Mouse (Mus musculus): ENCODE results near the gene Shisa9.

Gene Shisa9

DNA sequence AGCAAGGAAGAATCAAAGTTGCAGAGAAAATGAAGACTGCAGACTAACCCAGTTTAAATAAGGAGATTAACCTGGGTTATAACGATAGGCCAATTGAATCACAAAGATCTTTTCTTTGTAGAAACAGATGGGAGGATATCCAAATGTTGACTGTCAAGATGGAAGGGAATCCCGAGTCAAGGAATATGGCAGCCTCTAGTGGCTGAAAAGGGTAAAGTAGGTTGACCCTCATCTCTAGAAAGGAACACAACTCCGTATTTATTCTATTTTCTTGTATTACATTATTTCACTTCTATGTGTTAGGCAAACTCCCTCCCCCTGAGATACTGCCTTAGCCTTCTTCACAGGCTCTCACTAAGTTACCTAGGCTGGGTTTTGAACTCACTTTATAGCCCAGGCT is 217.3 kb downstream of the Shisa9 start:
- no peak for DNase-seq (ENCODE audit: low spot score)

DNA sequence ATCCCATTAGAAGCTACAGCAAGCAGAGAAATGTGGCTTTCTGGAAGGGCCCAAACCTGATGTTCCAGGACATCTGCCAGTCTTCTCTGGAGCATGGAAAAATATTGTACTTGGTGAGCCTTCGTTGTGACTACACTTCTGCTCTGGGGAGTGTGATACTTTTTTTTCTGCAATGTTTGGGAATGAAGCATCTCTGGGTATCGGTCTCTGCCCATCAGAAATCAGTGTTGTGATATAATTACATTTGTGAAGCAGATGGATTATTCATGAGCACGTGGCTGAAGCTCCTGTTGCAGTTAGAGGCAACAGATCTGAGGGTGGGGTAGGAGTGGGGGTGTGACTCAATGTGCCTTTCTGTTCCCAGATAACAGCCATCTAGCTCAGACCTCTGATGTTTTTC is 218.2 kb downstream of the Shisa9 start:
- no peak for DNase-seq (ENCODE audit: low spot score)

DNA sequence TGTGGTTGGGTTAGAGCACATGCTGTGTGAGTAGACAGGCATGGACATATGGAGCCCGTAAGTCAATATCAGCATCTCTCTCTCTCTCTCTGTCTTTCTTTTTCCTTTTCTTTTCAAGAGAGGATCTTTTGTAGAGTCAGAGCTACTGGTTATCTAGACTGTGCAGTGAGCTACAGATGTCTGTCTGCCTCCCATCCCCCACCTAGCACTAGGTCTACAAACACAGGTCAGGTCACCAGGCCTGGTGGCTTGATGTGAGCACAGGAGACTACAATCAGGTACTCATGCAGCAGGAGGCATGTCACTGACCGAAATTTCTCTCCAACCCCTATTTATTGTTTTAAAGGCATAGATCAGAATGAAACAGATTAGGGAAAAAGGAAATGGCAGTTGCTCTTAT is 219.1 kb downstream of the Shisa9 start:
- no peak for DNase-seq (ENCODE audit: low spot score)

DNA sequence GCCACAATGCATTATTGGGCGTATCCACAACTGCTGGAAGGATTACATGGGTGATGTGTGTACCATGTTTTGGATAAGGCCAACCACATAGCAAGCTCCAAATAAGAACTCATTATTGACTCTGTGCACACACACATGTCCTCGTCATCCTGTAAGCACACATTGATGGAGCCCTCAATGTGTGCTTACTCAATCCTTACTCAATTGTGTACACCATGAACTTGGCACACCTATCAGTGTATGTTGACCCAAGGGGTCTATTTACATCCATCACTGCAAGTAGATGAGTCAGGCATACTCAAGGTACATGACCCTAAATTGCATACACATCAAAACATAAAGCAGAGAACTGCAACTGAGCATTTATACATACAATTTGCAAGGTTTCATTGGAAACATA is 220.5 kb downstream of the Shisa9 start:
- no peak for DNase-seq (ENCODE audit: low spot score)

DNA sequence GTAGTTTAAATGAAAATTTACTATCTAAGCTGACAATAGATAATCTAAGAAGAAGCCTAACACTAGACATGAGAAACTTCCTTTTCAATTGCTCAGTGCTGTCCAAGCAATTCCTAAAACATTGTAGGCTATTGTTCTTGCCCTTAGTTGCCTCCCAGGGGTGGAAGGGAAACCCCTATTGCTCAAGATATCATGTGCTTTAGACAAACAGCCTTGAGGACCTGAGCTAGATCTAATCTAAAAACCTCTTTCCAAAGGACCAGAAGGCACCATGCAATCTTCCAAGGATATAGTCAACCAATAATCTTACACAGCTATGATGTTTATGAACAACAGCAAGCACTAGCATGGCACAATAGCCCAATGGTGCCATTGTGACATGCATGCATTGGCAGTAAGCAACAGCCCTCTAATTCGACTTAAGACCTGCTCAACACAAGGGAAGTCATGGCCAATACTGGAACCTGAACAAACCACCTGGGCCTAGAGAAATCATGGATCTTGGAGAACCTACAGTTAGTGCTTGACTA is 222.6 kb downstream of the Shisa9 start:
- DNase-seq (ENCODE audit: low spot score): no peak

DNA sequence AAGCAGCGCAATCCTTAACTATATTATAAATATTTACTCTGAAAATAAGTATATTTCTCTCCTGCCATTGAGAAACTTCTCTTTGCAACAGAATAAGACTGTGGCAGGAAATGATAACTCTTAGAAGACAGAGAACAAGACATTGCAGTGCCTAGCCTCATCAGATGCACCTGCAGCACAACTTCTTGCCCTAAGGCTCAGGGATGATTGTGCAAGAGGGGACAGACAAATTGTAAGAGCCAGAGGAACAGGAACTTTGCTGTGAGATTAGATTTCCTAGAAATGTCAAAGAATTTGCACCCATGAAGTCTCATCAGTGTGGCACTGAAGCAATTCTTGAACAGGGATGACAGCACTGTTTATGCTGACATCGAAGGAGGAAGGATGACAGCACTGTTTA is 223.0 kb downstream of the Shisa9 start:
- no peak for DNase-seq (ENCODE audit: low spot score)

DNA sequence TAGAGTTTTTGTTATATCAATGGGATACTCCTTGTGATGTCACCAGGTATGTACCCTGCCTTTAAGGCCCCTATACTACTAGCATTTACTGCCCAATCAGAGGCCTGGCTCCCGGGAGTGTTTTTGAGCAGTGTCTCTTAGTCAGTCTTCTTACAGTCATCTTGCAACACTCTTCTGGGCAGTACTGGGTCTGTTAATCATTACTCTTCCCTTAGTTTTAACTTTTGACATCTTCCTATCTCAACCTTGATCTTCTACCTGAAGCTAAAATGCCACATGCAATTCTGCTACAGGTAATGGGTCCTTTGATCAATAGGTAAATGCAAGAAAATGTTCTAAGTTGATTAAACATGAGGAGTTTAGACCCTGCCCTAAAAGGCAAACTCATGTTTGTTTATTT is 225.4 kb downstream of the Shisa9 start:
- no peak for DNase-seq (ENCODE audit: low spot score)

DNA sequence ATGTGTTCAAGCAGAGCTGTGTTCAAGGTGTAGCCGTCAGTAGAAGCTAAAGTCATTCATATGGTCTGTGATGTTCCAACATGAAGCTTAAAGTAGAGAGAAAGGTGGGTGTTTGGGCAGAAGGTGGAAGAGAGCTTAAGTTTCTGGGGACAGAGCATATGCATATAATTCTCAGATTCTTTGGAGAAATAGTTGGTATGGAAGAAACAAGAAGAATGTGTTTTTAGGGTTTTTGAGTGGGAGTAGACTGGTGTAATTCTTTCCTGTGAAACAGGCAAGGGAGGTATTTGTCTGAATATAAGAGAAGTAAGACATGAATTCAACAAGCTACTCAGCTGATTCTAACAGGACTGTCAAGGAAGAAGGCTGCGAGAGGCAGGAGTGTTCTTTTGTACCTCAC is 225.9 kb downstream of the Shisa9 start:
- DNase-seq (ENCODE audit: low spot score): no peak

DNA sequence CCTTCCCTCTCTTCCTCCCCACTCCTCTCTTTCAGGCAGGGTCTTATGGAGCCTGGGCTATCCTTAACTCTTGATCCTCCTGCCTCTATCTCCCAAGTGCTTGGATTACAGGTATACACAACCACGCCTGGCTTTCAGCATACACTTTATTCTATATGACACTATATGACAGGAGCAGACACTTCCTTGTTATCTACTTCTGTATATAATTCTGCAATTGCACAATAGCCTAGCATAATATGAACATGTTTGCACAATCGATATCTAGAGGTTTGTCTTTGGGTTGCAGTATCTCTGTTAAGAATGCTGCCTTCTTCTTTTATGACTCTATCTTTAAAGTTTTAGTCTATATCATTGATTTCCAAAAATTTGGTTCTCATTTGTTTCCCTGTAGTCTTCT is 230.1 kb downstream of the Shisa9 start:
- DNase-seq (ENCODE audit: low spot score): no peak

DNA sequence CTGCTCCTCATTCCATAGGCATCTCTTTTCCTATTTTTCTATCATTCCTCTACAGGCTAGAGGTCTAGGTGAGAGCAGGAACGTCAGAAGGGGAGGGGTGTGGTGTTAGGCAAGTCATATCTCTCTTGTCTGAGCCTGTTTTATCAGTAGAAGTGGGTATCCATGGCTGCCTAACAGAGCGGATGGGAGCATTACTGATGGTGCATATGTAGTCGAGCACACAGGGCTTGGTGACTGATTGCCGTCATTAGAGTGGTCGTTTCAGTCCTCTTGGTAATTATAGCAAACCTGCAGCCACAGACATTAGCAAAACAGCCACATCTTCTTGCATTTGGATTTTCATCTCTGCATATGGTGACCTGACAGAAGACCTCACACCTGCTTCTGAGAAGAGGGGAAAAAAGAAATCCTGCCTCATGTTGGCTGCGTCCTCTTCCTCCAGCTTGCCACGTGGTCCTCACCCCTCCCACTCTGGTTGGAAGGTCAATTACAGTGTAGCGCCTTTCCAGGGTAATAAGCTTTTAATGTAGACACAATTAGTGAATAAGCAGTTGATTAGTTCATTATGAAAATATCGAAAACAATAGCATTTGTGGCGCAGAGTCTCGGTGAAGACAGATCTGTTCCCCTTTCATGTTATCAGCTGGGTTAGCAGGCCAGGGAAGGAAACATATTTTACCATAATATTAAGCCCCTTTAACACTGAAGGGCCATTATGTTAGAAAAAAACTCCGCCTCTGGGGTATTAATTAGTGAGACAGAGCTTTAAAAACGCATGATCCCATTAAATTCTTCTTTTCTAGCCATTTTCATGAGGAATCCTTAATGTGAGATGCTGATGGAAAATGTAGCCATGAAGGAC is 233.6 kb downstream of the Shisa9 start:
- DNase-seq (ENCODE audit: low spot score): no peak

DNA sequence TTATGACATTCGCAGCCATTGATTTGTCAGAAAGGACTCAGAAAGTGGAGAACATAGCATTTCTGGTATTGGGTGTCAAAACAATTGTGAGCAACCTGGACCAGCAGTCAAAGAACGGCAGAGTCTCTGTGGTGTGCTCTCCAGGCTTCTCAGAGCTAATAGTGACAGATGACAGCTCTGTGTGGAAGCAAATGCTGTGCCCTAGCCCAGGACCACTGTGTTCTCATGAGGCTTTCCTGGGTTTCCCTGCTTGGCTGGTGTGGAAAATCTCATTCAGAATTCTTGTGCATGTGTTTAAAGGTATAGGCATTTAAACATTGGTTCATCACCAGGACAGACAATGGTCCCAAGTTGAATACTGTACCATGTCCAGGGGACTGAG is 234.2 kb downstream of the Shisa9 start:
- no peak for DNase-seq (ENCODE audit: low spot score)

DNA sequence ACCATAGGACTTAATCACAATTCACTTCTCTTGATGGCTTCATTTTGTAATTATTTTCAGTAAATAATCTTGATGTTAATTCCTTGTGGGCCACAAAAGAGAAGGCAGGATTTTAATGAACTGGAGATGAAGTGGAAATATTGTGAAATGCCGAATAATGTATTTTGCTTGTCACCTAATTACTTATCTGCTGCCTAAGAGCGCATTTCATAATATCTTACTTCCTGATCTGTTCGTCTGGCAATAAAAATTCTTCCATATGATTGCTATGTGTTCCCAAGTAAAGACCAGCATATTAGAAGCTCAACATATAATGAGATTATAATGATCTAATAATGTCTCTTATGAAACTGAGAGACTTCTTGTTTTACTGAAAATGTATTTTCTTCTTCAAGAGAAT is 235.9 kb downstream of the Shisa9 start:
- no peak for DNase-seq (ENCODE audit: low spot score)

DNA sequence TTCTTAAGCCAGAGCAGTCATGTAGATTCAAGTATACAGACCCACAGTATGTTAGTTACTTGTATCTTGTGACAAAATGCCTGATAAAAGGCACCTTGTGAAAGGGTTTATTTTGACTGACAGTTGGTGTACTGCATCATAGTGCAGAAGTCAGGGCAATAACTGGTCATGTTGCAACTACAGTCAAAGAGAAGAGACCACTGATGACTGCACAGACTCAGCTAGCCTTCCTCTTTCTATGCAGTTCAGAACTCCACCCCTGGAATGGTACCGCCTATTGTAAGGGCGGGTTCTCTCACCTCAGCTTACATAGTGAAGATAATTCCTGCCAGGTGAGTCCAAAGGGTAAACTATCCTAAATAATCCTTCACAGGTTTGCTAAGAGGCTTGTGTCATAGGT is 239.6 kb downstream of the Shisa9 start:
- DNase-seq (ENCODE audit: low spot score): no peak

DNA sequence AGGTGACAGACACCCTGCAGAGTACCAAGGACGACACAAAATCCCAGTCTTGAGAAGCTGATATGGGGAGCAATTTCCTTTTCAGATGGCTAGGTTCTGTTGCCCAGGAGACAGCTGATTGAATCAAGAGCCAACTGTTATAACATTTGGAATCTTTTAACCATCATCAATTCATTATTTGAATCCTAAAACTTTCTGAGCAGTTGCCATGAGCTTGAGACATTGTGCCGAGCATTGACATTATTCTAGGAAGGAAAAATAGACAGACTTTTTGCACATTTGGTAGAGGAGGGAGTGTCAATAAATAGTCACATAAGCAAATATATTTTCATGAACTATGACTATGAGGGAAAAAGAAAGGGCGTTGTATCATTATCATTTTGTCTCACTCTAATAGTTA is 243.0 kb downstream of the Shisa9 start:
- no peak for DNase-seq (ENCODE audit: low spot score)

DNA sequence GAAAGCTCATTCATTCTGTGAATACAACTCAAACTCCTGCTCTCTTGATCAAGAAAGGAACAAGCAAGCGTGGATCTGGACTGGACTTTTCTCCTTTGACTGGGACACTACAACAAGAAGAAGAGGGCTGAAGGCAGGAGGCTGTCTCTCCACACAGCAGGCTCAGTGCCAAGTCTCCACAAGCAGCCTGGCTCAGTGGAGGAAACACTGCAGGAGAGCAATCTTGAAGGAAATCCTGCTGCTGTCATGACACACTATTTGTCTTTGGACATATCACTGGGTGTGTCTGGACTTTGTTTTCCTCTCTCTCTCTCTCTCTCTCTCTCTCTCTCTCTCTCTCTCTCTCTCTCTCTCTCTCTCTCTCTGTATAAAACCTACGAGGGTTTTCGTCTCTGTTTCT is 249.4 kb downstream of the Shisa9 start:
- DNase-seq (ENCODE audit: low spot score): no peak

DNA sequence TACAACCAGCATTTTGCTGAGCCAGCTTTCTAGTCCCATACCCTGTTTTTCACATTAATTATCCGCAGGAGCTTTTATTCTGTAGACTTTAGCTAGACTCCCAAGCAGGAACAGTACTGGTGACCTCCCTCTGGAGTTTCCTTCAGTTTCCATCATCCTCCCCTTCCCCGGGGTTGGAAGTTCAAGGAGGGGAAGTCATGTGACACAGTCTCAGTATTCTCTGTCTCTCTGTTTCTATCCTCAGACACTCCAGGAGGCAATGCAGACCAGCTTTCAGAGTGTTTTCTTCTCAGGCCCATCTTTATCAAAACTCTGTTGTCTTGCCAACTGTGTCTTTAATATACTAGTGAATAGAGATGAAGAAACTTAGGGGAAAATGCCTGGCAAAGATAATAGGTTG is 250.4 kb downstream of the Shisa9 start:
- no peak for DNase-seq (ENCODE audit: low spot score)

DNA sequence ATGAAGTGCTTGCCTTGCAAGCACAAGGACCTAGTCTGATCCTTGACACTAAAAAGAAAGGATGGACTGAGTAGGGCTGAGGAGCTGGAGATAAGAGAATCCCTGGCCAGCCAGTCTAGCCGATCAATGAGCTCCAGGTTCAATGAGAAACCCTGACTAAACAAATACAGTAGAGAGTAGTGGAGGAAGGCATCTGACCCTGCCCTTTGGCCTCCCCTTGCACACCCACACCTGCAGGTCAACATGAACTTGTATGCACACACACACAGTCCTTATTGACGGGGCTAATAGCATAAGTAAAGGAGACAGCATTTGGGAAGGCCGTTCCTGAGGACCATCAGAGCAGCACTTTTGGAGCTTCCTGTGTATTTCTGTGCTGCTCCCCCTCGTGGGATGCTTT is 254.7 kb downstream of the Shisa9 start:
- no peak for DNase-seq (ENCODE audit: low spot score)

DNA sequence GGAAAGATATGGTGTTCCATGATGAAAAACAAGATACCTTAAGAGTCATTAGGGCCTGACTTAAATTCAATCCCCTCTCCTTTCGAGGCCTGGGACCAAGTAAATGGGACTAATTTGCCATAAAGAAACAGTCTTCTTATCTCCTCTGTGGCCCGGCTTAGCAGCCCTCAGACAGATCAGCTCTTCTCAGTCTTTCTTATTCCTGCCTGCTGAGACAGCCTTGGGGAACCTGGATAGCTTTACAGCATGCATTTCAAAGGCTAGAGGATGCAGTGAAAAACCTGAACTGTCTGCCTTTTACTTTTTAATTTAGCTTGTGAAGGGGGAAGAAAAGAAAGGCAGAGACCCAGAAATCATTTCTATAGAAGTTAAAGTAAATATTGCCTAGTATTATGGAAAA is 275.4 kb downstream of the Shisa9 start:
- DNase-seq (ENCODE audit: low spot score): no peak

DNA sequence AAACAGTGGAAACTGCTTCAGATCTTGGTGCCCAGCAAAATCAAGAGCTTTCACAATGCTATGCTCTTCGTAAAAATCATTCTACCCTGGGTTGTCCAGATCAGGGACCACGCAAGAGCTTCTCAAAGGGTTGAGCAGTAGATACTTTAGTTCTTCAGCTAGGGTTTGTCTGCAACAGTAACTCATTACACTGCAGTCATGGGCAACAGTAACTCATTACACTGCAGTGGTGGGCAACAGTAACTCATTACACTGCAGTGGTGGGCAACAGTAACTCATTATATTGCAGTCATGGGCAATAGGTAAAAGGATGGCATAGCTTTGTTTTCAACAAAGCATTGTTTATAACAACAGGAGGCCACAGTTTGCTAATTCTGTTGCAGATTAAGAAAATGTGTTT is 281.9 kb downstream of the Shisa9 start:
- DNase-seq (ENCODE audit: low spot score): no peak

DNA sequence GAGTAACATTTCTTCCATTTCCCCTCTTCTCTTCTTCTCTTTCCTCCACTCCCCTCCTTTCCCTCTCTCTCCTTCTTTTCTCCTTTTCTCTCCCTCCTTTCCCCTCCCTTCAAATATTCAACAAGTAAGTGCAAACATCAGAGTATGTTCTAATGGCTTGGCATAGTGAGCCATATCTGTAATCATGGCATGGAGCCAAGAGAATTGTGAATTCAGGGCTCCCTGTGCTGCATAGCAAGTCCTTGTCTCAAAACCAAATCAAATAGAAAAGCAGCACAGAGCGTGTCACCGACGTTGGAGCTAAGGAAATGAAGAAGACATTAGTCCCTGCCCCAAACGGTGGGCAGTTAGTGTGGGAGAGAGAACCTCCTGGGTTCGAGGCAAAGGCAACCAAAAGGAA is 316.6 kb downstream of the Shisa9 start:
- DNase-seq (ENCODE audit: low spot score): no peak

DNA sequence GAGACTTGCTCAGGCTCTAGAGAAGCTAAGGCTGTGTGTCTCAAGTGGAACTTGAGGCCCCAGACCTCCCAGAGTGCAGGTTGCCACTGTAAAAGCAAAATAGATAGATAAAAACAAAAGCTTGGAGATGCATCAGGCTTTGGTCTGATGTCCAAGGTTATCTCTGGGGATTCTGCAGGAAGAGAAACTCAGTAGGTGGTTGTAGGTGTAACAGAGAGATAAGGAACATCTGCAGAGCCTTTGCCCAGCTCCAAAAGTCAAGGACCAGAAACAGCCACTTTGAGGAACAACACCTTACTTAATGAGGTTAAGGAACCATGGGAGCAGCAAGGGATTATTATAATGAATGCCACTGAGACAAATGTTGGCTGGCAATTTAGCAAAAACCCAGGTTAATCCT is 319.5 kb downstream of the Shisa9 start:
- no peak for DNase-seq (ENCODE audit: low spot score)

DNA sequence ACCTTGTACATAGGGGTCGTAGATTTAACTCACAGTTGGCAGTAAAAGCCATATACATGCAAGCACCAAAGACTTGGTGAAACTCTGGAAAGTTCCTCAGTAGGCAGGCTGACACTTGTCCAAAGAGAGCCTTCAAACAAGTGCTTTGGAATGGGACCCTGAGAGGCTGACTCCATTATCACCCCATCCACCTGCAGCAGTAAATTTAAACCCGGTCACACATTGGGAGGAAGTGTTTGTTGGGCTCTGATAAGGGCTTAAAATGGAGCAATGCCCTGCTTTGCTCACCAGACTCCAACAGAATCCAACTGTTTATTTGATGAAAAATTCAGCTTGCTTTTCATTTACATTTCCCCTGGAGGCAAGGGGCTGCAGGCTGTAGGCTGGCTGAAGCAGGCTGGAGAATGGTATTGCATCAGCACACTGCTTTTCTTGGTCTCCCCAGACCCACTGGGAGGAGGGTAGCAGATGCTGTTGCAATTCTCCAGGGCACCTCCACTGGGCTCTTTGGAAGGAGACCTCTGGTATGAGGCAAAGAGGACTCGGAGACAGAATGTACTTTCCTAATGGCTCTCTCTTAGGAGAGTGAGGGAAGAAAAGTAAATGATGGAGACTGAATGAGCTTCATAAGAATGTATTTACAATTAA is 323.5 kb downstream of the Shisa9 start:
- no peak for DNase-seq (ENCODE audit: low spot score)

DNA sequence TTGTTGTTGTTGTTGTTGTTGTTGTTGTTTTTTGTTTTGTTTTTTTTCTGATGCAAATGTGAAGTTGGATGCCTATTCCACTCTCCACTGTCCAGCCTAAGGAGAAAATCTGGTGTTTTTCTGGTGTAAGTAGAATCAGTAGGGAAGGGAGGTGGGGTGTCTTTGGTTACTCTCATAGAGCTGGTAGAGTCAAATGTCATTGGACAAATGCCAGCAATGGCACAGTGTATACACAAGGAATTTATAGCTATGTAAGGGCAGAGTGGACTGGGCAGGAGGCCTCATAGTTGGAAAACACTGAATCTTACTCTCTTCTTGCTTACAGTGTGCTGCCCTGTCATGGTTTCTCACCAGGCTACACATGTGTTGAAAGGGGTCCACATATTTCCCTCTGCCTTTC is 325.9 kb downstream of the Shisa9 start:
- DNase-seq (ENCODE audit: low spot score): no peak

DNA sequence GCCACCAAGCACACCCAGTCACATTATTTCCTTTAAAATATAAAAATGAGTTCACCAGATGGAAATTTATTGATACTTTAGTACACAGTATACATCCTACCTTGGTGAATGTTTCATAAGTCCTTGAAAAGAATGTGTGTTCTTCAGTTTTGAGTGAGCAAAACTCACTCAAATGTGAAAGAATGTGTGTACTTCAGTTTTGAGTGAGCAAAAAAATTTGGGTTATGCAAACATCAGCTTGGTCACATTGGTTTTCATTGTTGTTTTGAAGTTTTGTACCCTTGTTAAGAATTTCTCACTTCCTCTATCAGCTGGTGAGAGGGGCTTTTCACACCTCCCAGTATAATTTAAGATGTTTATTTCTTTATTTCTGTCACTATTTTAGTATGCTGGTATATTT is 331.7 kb downstream of the Shisa9 start:
- DNase-seq (ENCODE audit: low spot score): no peak
